Mouse (Mus musculus) left cerebral cortex, adult 11 months (tissue): Measurements from ENCODE around the gene Gm47791.
A peak's percentile ranks its signal among the peaks of the same experiment; 100 is the strongest.

Source experiments
- DNase-seq: peaks from one replicate; pipeline ENCODE4 v3.0.0; 2022; ENCODE audit warnings: low spot score

The Gm47791 gene

DNA sequence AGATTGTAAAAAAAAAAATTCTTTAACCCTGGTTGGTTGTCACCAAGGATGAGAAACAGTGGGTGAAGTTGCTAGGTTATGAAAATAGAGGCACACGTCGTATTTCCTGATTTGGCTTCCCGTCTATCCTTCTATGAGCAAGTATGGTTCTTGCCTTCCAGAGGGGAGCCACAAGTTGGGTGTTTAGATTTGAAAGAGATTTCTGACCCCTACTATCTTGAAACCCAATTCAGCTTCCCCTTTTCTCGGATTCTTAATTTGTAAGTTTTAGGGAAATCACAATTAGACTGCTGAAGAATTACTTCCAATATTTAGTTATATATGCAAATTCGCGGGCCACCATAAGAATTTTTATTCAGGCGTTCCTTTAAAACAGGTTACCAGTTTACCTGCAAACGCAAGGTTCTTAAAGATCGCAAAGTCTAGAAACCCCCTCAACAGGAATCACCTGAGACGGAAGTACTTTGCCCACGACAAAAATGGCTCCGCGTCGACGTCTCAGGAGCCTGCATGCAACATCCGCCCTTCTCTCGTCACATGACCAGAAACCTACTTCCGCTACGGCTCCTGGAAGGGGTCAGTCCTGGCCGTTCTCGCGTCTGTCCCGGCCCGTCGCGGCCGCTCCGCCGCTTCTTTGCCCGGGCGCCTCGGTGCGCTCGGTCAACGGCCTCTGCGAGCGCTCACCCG lies 46.6 kb downstream of the Gm47791 start, which contains the start of gene Mff:
Gene Mff, plus strand, starts transcription at position 552 of the 687 bp plus-strand sequence.
- peak; percentile 85 for DNase-seq
